Mouse (Mus musculus) G1E (cell line): ENCODE data around the gene Arl13a.

Experiments
- CTCF ChIP-seq: IDR thresholded peaks from 2 replicates; pipeline ENCODE4 v1.5.1; 2012; ENCODE audit warnings: low read depth, low read length, inconsistent platforms, mixed read lengths
- GATA1 ChIP-seq: IDR thresholded peaks from 2 replicates; pipeline ENCODE4 v1.6.1; 2012; ENCODE audit warnings: borderline replicate concordance, low read length, inconsistent platforms, mixed read lengths
- TAL1 ChIP-seq: conservative IDR thresholded peaks from 2 replicates; pipeline ENCODE4 v1.6.1; 2012; ENCODE audit warnings: low read depth, low read length, inconsistent platforms, mixed read lengths

DNA sequence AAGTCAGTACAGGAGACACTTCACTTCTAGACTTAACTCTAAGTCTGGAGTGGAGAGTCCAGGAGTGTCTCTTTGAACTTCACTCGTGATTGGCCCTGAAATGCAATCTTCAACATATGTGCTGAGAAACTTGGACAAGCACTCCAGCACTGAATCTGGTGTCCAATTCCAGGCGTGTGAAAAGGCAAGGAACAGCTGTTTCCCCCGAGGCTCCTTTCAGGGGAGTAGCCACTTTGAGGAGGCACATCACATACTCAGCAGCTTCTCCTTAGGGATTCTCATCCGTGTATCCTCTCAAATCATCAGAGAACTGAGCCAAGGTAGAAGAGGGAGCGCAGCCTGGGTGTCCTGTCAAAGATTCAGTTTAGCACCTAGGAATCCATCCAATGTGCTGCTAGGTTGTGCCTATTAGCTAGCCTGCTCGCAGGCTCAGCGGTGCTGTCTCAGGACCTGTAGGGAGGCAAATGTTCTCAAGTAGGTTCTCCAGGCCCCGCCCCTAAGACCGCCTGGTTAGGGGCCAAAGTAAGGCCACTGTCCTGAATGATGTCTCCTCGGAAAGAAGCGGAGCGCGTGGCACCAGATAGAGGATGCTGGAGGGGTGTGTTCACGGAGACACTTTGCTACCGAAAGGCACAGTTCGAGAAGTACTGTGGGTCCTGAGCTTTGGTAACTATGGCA, 25.1 kb upstream of the Arl13a start, which contains the start of gene Xkrx:
- TF ChIP-seq CTCF = no peak
- no peak for TF ChIP-seq GATA1
- no peak for TF ChIP-seq TAL1
